Mouse (Mus musculus): ENCODE measurements around the gene Zfp1. TPM values are rescaled to one million over a fixed set of nuclear protein-coding genes. Genes with fewer than 3 reads are reported as not detected.

Gene Zfp1
- polyA plus RNA-seq, 1 experiment from 2014 or later = 28.8 TPM

GRCm38 (mm10) chr8:111708265-111708664 is 65.1 kb downstream of the Zfp1 start:
- Histone ChIP-seq H3K9ac (replicated peaks) (no peak overlapping the region), H3K4me2 (replicated peaks) (no peak overlapping the region), H3K4me3 (replicated peaks) (no peak overlapping the region), H3K27ac (no peak overlapping the region), H3K4me1 (replicated peaks) (no peaks in the 10 kb centered on the region; the same call in 1 of the 2 replicates), H3K27me3 (no peaks in the 10 kb centered on the region), H3K9me3 (no peaks in the 10 kb centered on the region), H3K36me3 (peaks cover 49% of the 10 kb centered on the region)
- ATAC-seq = no peak
- 95% methylated on average over 6 of the region's 6 CpGs for WGBS

- Histone ChIP-seq H3K9ac (replicated peaks) (no peak overlapping the region), H3K27me3 (no peaks in the 10 kb centered on the region), H3K4me1 (replicated peaks) (no peaks in the 10 kb centered on the region; the same call in 1 of the 2 replicates), H3K36me3 (peaks cover 59% of the 10 kb centered on the region), H3K9me3 (no peaks in the 10 kb centered on the region), H3K4me2 (replicated peaks) (no peak overlapping the region), H3K4me3 (replicated peaks) (no peak overlapping the region), H3K27ac (no peak overlapping the region)
- no peak for ATAC-seq
- WGBS = 100% methylated on average over 1 of the region's 1 CpGs
Measured at GRCm38 (mm10) chr8:111709223-111709622, 66.0 kb downstream of the Zfp1 start.

- H3K4me1 ChIP-seq (replicated peaks) = peaks cover 10% of the 10 kb centered on the region
- no peaks in the 10 kb centered on the region for H3K9me3 ChIP-seq
- H3K9ac ChIP-seq (replicated peaks) = no peak overlapping the region
- ATAC-seq = no peak
- WGBS = 95% methylated on average over 20 of the region's 20 CpGs
- H3K4me3 ChIP-seq (replicated peaks) = no peak overlapping the region
- H3K27me3 ChIP-seq = no peaks in the 10 kb centered on the region
- no peak overlapping the region for H3K27ac ChIP-seq
- peaks cover 74% of the 10 kb centered on the region for H3K36me3 ChIP-seq
- H3K4me2 ChIP-seq (replicated peaks) = no peak overlapping the region
Measured at GRCm38 (mm10) chr8:111710777-111711485, 67.7 kb downstream of the Zfp1 start.

GRCm38 (mm10) chr8:111712135-111712534 is 68.9 kb downstream of the Zfp1 start:
- no peak for ATAC-seq
- no peak overlapping the region for H3K27ac ChIP-seq
- H3K27me3 ChIP-seq = no peaks in the 10 kb centered on the region
- H3K36me3 ChIP-seq = peaks cover 74% of the 10 kb centered on the region
- no peak overlapping the region for H3K4me2 ChIP-seq (replicated peaks)
- H3K4me1 ChIP-seq (replicated peaks) = peaks cover 22% of the 10 kb centered on the region
- 83% methylated on average over 9 of the region's 9 CpGs for WGBS
- H3K9ac ChIP-seq (replicated peaks) = no peak overlapping the region
- H3K4me3 ChIP-seq (replicated peaks) = no peak overlapping the region
- H3K9me3 ChIP-seq = no peaks in the 10 kb centered on the region

GRCm38 (mm10) chr8:111712588-111712987 is 69.4 kb downstream of the Zfp1 start:
- H3K9ac ChIP-seq (replicated peaks) = no peak overlapping the region
- no peaks in the 10 kb centered on the region for H3K9me3 ChIP-seq
- 85% methylated on average over 6 of the region's 6 CpGs for WGBS
- H3K36me3 ChIP-seq = peaks cover 74% of the 10 kb centered on the region
- no peak for ATAC-seq
- no peak overlapping the region for H3K4me3 ChIP-seq (replicated peaks)
- no peak overlapping the region for H3K4me2 ChIP-seq (replicated peaks)
- H3K4me1 ChIP-seq (replicated peaks) = peaks cover 27% of the 10 kb centered on the region
- no peak overlapping the region for H3K27ac ChIP-seq
- H3K27me3 ChIP-seq = no peaks in the 10 kb centered on the region

GRCm38 (mm10) chr8:111713291-111713690 is 70.1 kb downstream of the Zfp1 start:
- H3K4me1 ChIP-seq (replicated peaks) = peaks cover 34% of the 10 kb centered on the region
- H3K9me3 ChIP-seq = no peaks in the 10 kb centered on the region
- H3K4me3 ChIP-seq (replicated peaks) = no peak overlapping the region
- H3K36me3 ChIP-seq = peaks cover 74% of the 10 kb centered on the region
- no peak for ATAC-seq
- H3K27me3 ChIP-seq = no peaks in the 10 kb centered on the region
- H3K27ac ChIP-seq = no peak overlapping the region
- H3K9ac ChIP-seq (replicated peaks) = no peak overlapping the region
- H3K4me2 ChIP-seq (replicated peaks) = no peak overlapping the region
- WGBS = 92% methylated on average over 11 of the region's 11 CpGs

- 93% methylated on average over 25 of the region's 25 CpGs for WGBS
- Histone ChIP-seq H3K36me3 (peaks cover 70% of the 10 kb centered on the region), H3K4me3 (replicated peaks) (no peak overlapping the region), H3K4me2 (replicated peaks) (no peak overlapping the region), H3K4me1 (replicated peaks) (peaks cover 39% of the 10 kb centered on the region), H3K9ac (replicated peaks) (no peak overlapping the region), H3K27me3 (no peaks in the 10 kb centered on the region), H3K9me3 (no peaks in the 10 kb centered on the region), H3K27ac (no peak overlapping the region)
- ATAC-seq = no peak
Measured at GRCm38 (mm10) chr8:111713817-111714216, 70.6 kb downstream of the Zfp1 start.

- H3K4me2 ChIP-seq (replicated peaks) = no peak overlapping the region
- WGBS = 95% methylated on average over 12 of the region's 12 CpGs
- H3K9me3 ChIP-seq = no peaks in the 10 kb centered on the region
- H3K4me3 ChIP-seq (replicated peaks) = no peak overlapping the region
- H3K27me3 ChIP-seq = no peaks in the 10 kb centered on the region
- peaks cover 42% of the 10 kb centered on the region for H3K4me1 ChIP-seq (replicated peaks)
- no peak overlapping the region for H3K27ac ChIP-seq
- no peak overlapping the region for H3K9ac ChIP-seq (replicated peaks)
- ATAC-seq = no peak
- peaks cover 69% of the 10 kb centered on the region for H3K36me3 ChIP-seq
Measured at GRCm38 (mm10) chr8:111714295-111714694, 71.1 kb downstream of the Zfp1 start.

GRCm38 (mm10) chr8:111715514-111715913 is 72.3 kb downstream of the Zfp1 start:
- Histone ChIP-seq H3K9me3 (no peaks in the 10 kb centered on the region), H3K36me3 (peaks cover 68% of the 10 kb centered on the region), H3K9ac (replicated peaks) (0 out of 2 replicates have a peak overlapping the region, but pooled peaks have one; percentile 64), H3K27me3 (no peaks in the 10 kb centered on the region), H3K27ac (peak overlapping the region; percentile 98), H3K4me3 (replicated peaks) (no peak overlapping the region), H3K4me1 (replicated peaks) (peaks cover 48% of the 10 kb centered on the region), H3K4me2 (replicated peaks) (no peak overlapping the region)
- WGBS = 80% methylated on average over 13 of the region's 13 CpGs
- no peak for ATAC-seq

GRCm38 (mm10) chr8:111716603-111717487 is 73.6 kb downstream of the Zfp1 start:
- peak overlapping the region; percentile 22 for H3K4me2 ChIP-seq (replicated peaks)
- peaks cover 64% of the 10 kb centered on the region for H3K36me3 ChIP-seq
- H3K27me3 ChIP-seq = no peaks in the 10 kb centered on the region
- H3K27ac ChIP-seq = peak overlapping the region; percentile 98
- peak overlapping the region; percentile 64 for H3K9ac ChIP-seq (replicated peaks)
- peaks cover 49% of the 10 kb centered on the region for H3K4me1 ChIP-seq (replicated peaks)
- 17% methylated on average over 10 of the region's 10 CpGs for WGBS
- no peak overlapping the region; the same call in 1 of the 2 replicates for H3K4me3 ChIP-seq (replicated peaks)
- H3K9me3 ChIP-seq = no peaks in the 10 kb centered on the region
- ATAC-seq = peak; percentile 86

GRCm38 (mm10) chr8:111717488-111717792 is 74.2 kb downstream of the Zfp1 start:
- Histone ChIP-seq H3K4me1 (replicated peaks) (peaks cover 49% of the 10 kb centered on the region), H3K9me3 (no peaks in the 10 kb centered on the region), H3K4me3 (replicated peaks) (no peak overlapping the region; the same call in 1 of the 2 replicates), H3K9ac (replicated peaks) (peak overlapping the region; percentile 64), H3K4me2 (replicated peaks) (peak overlapping the region; percentile 22), H3K36me3 (peaks cover 58% of the 10 kb centered on the region), H3K27ac (peak overlapping the region; percentile 98), H3K27me3 (no peaks in the 10 kb centered on the region)
- WGBS = 35% methylated on average over 4 of the region's 4 CpGs
- peak; percentile 17 for ATAC-seq

- Histone ChIP-seq H3K4me1 (replicated peaks) (peaks cover 49% of the 10 kb centered on the region), H3K4me3 (replicated peaks) (no peak overlapping the region), H3K4me2 (replicated peaks) (peak overlapping the region; percentile 22), H3K27me3 (no peaks in the 10 kb centered on the region), H3K9me3 (no peaks in the 10 kb centered on the region), H3K27ac (peak overlapping the region; percentile 98), H3K9ac (replicated peaks) (peak overlapping the region; percentile 64; the same call in 1 of the 2 replicates), H3K36me3 (peaks cover 54% of the 10 kb centered on the region)
- WGBS = 47% methylated on average over 6 of the region's 6 CpGs
- peak; percentile 0; the same call in 1 of the 2 replicates for ATAC-seq
Measured at GRCm38 (mm10) chr8:111717866-111718265, 74.7 kb downstream of the Zfp1 start.

Data from midbrain, embryonic 13.5 days (tissue).